Mouse (Mus musculus) CD4-positive, CD25-positive, alpha-beta regulatory T cell, adult 2 months (primary cell): Measurements from ENCODE around the gene Klk1b21.
"Not testable (repeated sequence)": the region's sequence is repeated elsewhere in the genome, so short reads cannot be mapped to it uniquely, and the experiment has no call there.

Source experiments
- DNase-seq: peaks from one replicate; pipeline ENCODE4 v3.0.0-alpha.2; 2012; ENCODE audit warnings: low read depth, low spot score

Gene Klk1b21

GRCm38 (mm10) chr7:44102028-44102427 is at the start of gene Klk1b21:
TSS of gene Klk1b21 (plus strand) at chr7:44102328.
- DNase-seq = not testable (repeated sequence)

- no peak for DNase-seq
Measured at GRCm38 (mm10) chr7:44072117-44072516, 30.0 kb upstream of the Klk1b21 start.

- no peak for DNase-seq
Measured at GRCm38 (mm10) chr7:44077703-44078102, 24.4 kb upstream of the Klk1b21 start.

- DNase-seq = no peak
Measured at GRCm38 (mm10) chr7:44096111-44096510, 6.0 kb upstream of the Klk1b21 start.

GRCm38 (mm10) chr7:44112373-44112772 is 10.2 kb downstream of the Klk1b21 start, which contains the start of gene Klk1b22:
TSS of gene Klk1b22 (plus strand) at chr7:44112673.
- DNase-seq = no peak

GRCm38 (mm10) chr7:44123445-44123844 is 21.3 kb downstream of the Klk1b21 start:
- no peak for DNase-seq

GRCm38 (mm10) chr7:44136467-44136866 is 34.3 kb downstream of the Klk1b21 start, which contains the start of gene Klk1b16:
TSS of gene Klk1b16 (plus strand) at chr7:44136767.
- no peak for DNase-seq
